Mouse (Mus musculus) stomach, postnatal 0 days (tissue): ENCODE measurements around the gene Acot5. TPM values are rescaled to one million over a fixed set of nuclear protein-coding genes. Genes with fewer than 3 reads are reported as not detected.

Source experiments
- ATAC-seq: fragments of 200-750 bp; cut with Nextera tagmentation; 2 replicates; pipeline ENCODE4 v1.8.0; 2017; ENCODE audit not compliant: low FRiP score, low TSS enrichment
- DNase-seq: peaks from one replicate; pipeline ENCODE4 v3.0.0-alpha.2; 2016; ENCODE audit warnings: low spot score
- H3K27ac ChIP-seq: fragments of 300-500 bp; sonication (generic); replicated peaks from 2 replicates; pipeline ENCODE4 v1.5.1; 2014; ENCODE audit warnings: mild to moderate bottlenecking, control low read depth
- H3K27me3 ChIP-seq: fragments of 300-500 bp; sonication (generic); 2 replicates; pipeline ENCODE4 v1.6.1; 2014; ENCODE audit warnings: low read length; ENCODE audit not compliant: control insufficient read depth, insufficient read depth
- H3K36me3 ChIP-seq: fragments of 300-500 bp; sonication (generic); 2 replicates; pipeline ENCODE4 v1.6.1; 2014; ENCODE audit warnings: low read length, mixed read lengths; ENCODE audit not compliant: control insufficient read depth, insufficient read depth
- H3K4me1 ChIP-seq: fragments of 300-500 bp; sonication (generic); replicated peaks from 2 replicates; pipeline ENCODE4 v1.6.1; 2014; ENCODE audit warnings: antibody characterized with exemption; ENCODE audit not compliant: control insufficient read depth, insufficient read depth
- H3K4me2 ChIP-seq: fragments of 300-500 bp; sonication (generic); replicated peaks from 2 replicates; pipeline ENCODE4 v1.6.1; 2014; ENCODE audit warnings: low read depth, mild to moderate bottlenecking, control low read depth, moderate library complexity
- H3K4me3 ChIP-seq: fragments of 300-500 bp; sonication (generic); 2 replicates; pipeline ENCODE4 v1.5.1; 2014; ENCODE audit warnings: low read depth, low read length, control low read depth
- H3K9ac ChIP-seq: fragments of 300-500 bp; sonication (generic); 2 replicates; pipeline ENCODE4 v1.6.1; 2014; ENCODE audit warnings: mild to moderate bottlenecking, low read length, control low read depth, mixed read lengths
- H3K9me3 ChIP-seq: fragments of 300-500 bp; sonication (generic); 2 replicates; pipeline ENCODE4 v1.6.1; 2016; ENCODE audit warnings: low read length; ENCODE audit not compliant: control insufficient read depth
- CTCF ChIP-seq: IDR thresholded peaks from 2 replicates; pipeline ENCODE4 v1.5.1; 2016; ENCODE audit warnings: antibody characterized with exemption, low read depth, mild to moderate bottlenecking, moderate library complexity
- EP300 ChIP-seq: optimal IDR thresholded peaks from 2 replicates; pipeline ENCODE3; 2016; ENCODE audit warnings: antibody characterized with exemption
- WGBS: fragments of 180-500 bp; shearing (Covaris S2); extraction: QIAGEN DNeasy Blood & Tissue Kit; methylation state at CpG from one replicate; pipeline ENCODE4 v1.1.7; 2014; 5-methylcytosine and 5-hydroxymethylcytosine counted together
- polyA plus RNA-seq: library from polyadenylated mRNA; unstranded; fragments of >200 nt; fragmentation: Nextera tagmentation; extraction: Ambion mirVana; gene quantifications from 2 replicates; pipeline ENCODE4 v1.2.1, GENCODE M21; 2015

The Acot5 gene
- polyA plus RNA-seq, 1 experiment from 2014 or later, result 0.16 TPM

- Histone ChIP-seq H3K27ac (no peak within 1 kb of the TSS), H3K9ac (peak within 1 kb of the TSS; percentile 53), H3K4me3 (peak within 1 kb of the TSS; percentile 59), H3K36me3 (no peaks in the 10 kb centered on the region), H3K4me1 (no peaks in the 10 kb centered on the region), H3K4me2 (peak within 1 kb of the TSS; percentile 62), H3K27me3 (no peaks in the 10 kb centered on the region), H3K9me3 (no peaks in the 10 kb centered on the region)
- ATAC-seq (peak; percentile 93), DNase-seq (peak; percentile 92)
- 2% methylated on average over 30 of the region's 35 CpGs for WGBS
- no peak for TF ChIP-seq EP300
- peak; percentile 39; the same call in 1 of the 2 replicates for TF ChIP-seq CTCF
Observed at GRCm38 (mm10) chr12:84114153-84114994, 45.2 kb downstream of the Acot5 start, which contains the start of gene Dnal1. Dnal1 (plus strand) TSS chr12:84114366.

- Histone ChIP-seq H3K4me3 (no peak overlapping the region), H3K4me2 (no peak overlapping the region), H3K27ac (no peak overlapping the region), H3K4me1 (no peaks in the 10 kb centered on the region), H3K9ac (no peak overlapping the region), H3K9me3 (no peaks in the 10 kb centered on the region), H3K27me3 (no peaks in the 10 kb centered on the region), H3K36me3 (no peaks in the 10 kb centered on the region)
- 96% methylated on average over 5 of the region's 5 CpGs for WGBS
- no peak for TF ChIP-seq EP300
- no peak for TF ChIP-seq CTCF
- no peak for ATAC-seq
- DNase-seq, result no peak
Observed at GRCm38 (mm10) chr12:84119584-84119983, 50.5 kb downstream of the Acot5 start.

Other genes starting within 250 kb of the Acot5 start
- 19.9 and 22.6 TPM in 2 replicates for gene Numb, start 147.4 kb upstream of the Acot5 start, polyA plus RNA-seq
- 6.9 and 9.9 TPM in 2 replicates for gene Riox1, start 118.7 kb upstream of the Acot5 start, polyA plus RNA-seq
- gene Heatr4, start 84.5 kb upstream of the Acot5 start, polyA plus RNA-seq, result 0.06 TPM in 1 of 2 replicates, not detected in the other
- 45.6 and 47.2 TPM in 2 replicates for gene Acot2, start 81.5 kb upstream of the Acot5 start, polyA plus RNA-seq
- gene Acot1, start 59.8 kb upstream of the Acot5 start, polyA plus RNA-seq, result 135 and 144 TPM in 2 replicates
- gene Acot4, start 30.9 kb upstream of the Acot5 start, polyA plus RNA-seq, result 1.2 and 1.3 TPM in 2 replicates
- gene Gm49366, start 30.4 kb upstream of the Acot5 start, polyA plus RNA-seq, result not detected in 2 replicates
- gene Acot3, start 17.2 kb upstream of the Acot5 start, polyA plus RNA-seq, result 0.30 and 0.53 TPM in 2 replicates
- 1.3 TPM in 2 replicates for gene Acot6, start 31.3 kb downstream of the Acot5 start, polyA plus RNA-seq
- 1.2 and 1.7 TPM in 2 replicates for gene Dnal1, start 45.0 kb downstream of the Acot5 start, polyA plus RNA-seq
- 0.48 and 0.49 TPM in 2 replicates for gene Pnma1, start 79.2 kb downstream of the Acot5 start, polyA plus RNA-seq
- gene Elmsan1, start 149.6 kb downstream of the Acot5 start, polyA plus RNA-seq, result 4.0 and 4.1 TPM in 2 replicates
- 27.4 and 29.1 TPM in 2 replicates for gene Ptgr2, start 215.9 kb downstream of the Acot5 start, polyA plus RNA-seq
- 32.3 and 32.4 TPM in 2 replicates for gene Zfp410, start 247.5 kb downstream of the Acot5 start, polyA plus RNA-seq